Mouse (Mus musculus): Measurements from ENCODE around the gene Brms1l. TPM values are rescaled to one million over a fixed set of nuclear protein-coding genes. Genes with fewer than 3 reads are reported as not detected.

The Brms1l gene
- polyA plus RNA-seq, 1 experiment from 2014 or later, result 30.0 TPM

DNA sequence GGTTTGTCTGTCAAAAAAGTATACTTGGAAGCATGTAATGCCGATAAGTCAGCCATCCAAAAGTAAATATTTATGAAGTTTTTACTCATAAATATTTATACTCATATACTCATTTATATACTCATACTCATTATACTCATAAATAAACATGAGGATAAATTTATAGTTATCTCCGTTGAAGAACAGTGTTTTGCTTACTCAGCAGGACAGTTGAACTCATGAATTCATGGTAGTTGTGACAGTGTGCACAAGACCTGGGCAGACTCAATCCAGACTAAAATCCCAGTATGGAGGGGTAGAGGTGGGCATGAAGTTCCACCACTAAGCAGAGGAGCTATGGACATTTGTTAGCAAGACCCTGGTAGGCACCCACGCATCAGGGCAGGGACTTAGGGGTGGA, 1.4 kb downstream of the Brms1l start:
- no peaks in the 10 kb centered on the region for H3K27me3 ChIP-seq (replicated peaks; ENCODE audit: control insufficient read depth, insufficient read depth, low read length)
- H3K9ac ChIP-seq (ENCODE audit: low read length), result no peak overlapping the region; the same call in 1 of the 2 replicates
- 61% methylated on average over 3 of the region's 3 CpGs for WGBS
- H3K4me2 ChIP-seq (ENCODE audit: low read length), result peak overlapping the region; percentile 74
- peaks cover 4% of the 10 kb centered on the region; the same call in 1 of the 2 replicates for H3K4me1 ChIP-seq (replicated peaks; ENCODE audit: control insufficient read depth, insufficient read depth, low read length)
- H3K27ac ChIP-seq (ENCODE audit: low read depth), result no peak overlapping the region
- no peak for DNase-seq (ENCODE audit: low spot score)
- H3K9me3 ChIP-seq (ENCODE audit: control insufficient read depth, low read length), result no peaks in the 10 kb centered on the region
- H3K36me3 ChIP-seq (ENCODE audit: control insufficient read depth, insufficient read depth, low read length), result peaks cover 12% of the 10 kb centered on the region
- no peak overlapping the region for H3K4me3 ChIP-seq (ENCODE audit: low read depth, low read length)
- no peak for ATAC-seq (replicated peaks; ENCODE audit: low FRiP score, low TSS enrichment, low read depth)

DNA sequence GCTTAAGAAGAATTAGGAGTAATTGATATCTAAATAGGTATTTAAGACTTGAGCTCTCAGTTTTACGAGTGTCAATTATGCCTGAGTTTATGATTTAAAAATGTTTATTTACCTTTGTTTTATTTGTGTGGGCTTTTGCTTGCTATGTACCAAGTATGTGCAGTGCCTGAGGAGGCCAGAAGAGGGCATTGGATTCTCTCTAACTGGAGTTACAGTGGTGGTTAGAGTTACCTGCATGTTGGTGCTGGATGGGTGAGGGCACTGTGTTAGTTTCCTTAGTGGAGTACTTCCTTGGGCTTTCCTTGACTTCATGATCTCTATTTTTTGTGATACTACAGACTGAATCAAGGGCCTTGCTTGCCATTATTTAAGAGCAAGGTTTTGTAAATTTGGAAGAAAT, 10.6 kb downstream of the Brms1l start:
- 74% methylated on average over 1 of the region's 1 CpGs for WGBS
- H3K4me3 ChIP-seq (ENCODE audit: low read depth, low read length), result no peak overlapping the region
- H3K27me3 ChIP-seq (replicated peaks; ENCODE audit: control insufficient read depth, insufficient read depth, low read length), result no peaks in the 10 kb centered on the region
- peaks cover 47% of the 10 kb centered on the region for H3K36me3 ChIP-seq (ENCODE audit: control insufficient read depth, insufficient read depth, low read length)
- H3K27ac ChIP-seq (ENCODE audit: low read depth), result no peak overlapping the region
- H3K4me1 ChIP-seq (replicated peaks; ENCODE audit: control insufficient read depth, insufficient read depth, low read length), result no peaks in the 10 kb centered on the region
- no peak overlapping the region for H3K9ac ChIP-seq (ENCODE audit: low read length)
- ATAC-seq (replicated peaks; ENCODE audit: low FRiP score, low TSS enrichment, low read depth) (no peak), DNase-seq (ENCODE audit: low spot score) (no peak)
- no peak overlapping the region for H3K4me2 ChIP-seq (ENCODE audit: low read length)
- 0 out of 2 replicates have a peak, but pooled peaks cover 4% of the 10 kb centered on the region for H3K9me3 ChIP-seq (ENCODE audit: control insufficient read depth, low read length)

DNA sequence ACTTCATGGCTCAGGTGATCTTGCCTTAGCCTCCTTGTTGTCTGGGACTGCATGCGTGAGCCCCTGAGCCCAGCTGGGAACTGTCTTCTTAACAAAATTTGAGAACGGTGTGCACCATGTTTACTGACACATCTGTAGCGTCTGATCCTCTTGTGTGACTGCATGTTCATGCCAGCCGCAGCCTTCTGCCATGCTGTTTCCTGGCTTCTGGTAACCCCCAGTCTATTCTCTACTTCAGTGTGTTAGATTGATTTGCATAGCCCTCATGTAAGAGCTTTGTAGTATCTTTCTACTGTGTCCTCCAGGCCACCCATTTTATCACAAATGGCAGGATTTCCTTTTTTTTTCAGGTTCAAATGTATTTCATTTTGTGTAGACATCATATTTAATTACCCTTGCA, 11.7 kb downstream of the Brms1l start:
- Histone ChIP-seq H3K9ac (ENCODE audit: low read length) (no peak overlapping the region), H3K9me3 (ENCODE audit: control insufficient read depth, low read length) (0 out of 2 replicates have a peak, but pooled peaks cover 4% of the 10 kb centered on the region), H3K36me3 (ENCODE audit: control insufficient read depth, insufficient read depth, low read length) (peaks cover 45% of the 10 kb centered on the region), H3K4me2 (ENCODE audit: low read length) (no peak overlapping the region), H3K27ac (ENCODE audit: low read depth) (no peak overlapping the region), H3K4me3 (ENCODE audit: low read depth, low read length) (no peak overlapping the region), H3K4me1 (replicated peaks; ENCODE audit: control insufficient read depth, insufficient read depth, low read length) (no peaks in the 10 kb centered on the region), H3K27me3 (replicated peaks; ENCODE audit: control insufficient read depth, insufficient read depth, low read length) (no peaks in the 10 kb centered on the region)
- no peak for ATAC-seq (replicated peaks; ENCODE audit: low FRiP score, low TSS enrichment, low read depth)
- DNase-seq (ENCODE audit: low spot score), result no peak
- 93% methylated on average over 4 of the region's 4 CpGs for WGBS

DNA sequence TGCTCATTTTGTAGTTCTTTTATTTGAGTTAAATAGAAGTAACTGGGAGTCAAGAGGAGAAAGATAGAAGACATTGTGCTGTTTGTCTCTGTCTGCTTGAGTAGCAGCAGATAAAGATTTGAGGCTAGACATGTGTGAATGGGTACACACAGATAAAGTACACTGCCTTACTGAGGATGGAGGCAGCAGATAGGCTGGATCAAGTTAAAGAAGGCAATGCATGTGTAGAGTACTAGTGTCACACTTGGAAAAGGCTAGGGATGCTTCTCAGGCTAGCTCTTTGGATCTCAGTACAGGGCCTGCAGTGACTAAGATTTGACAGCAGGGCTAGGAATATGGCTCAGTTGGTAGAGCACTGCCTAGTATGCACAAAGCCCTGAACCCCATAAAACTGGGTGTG, 14.5 kb downstream of the Brms1l start:
- Histone ChIP-seq H3K9ac (ENCODE audit: low read length) (no peak overlapping the region), H3K36me3 (ENCODE audit: control insufficient read depth, insufficient read depth, low read length) (peaks cover 53% of the 10 kb centered on the region), H3K4me2 (ENCODE audit: low read length) (no peak overlapping the region), H3K27ac (ENCODE audit: low read depth) (no peak overlapping the region), H3K27me3 (replicated peaks; ENCODE audit: control insufficient read depth, insufficient read depth, low read length) (no peaks in the 10 kb centered on the region), H3K4me1 (replicated peaks; ENCODE audit: control insufficient read depth, insufficient read depth, low read length) (no peaks in the 10 kb centered on the region), H3K4me3 (ENCODE audit: low read depth, low read length) (no peak overlapping the region), H3K9me3 (ENCODE audit: control insufficient read depth, low read length) (0 out of 2 replicates have a peak, but pooled peaks cover 4% of the 10 kb centered on the region)
- DNase-seq (ENCODE audit: low spot score), result no peak
- no peak for ATAC-seq (replicated peaks; ENCODE audit: low FRiP score, low TSS enrichment, low read depth)

DNA sequence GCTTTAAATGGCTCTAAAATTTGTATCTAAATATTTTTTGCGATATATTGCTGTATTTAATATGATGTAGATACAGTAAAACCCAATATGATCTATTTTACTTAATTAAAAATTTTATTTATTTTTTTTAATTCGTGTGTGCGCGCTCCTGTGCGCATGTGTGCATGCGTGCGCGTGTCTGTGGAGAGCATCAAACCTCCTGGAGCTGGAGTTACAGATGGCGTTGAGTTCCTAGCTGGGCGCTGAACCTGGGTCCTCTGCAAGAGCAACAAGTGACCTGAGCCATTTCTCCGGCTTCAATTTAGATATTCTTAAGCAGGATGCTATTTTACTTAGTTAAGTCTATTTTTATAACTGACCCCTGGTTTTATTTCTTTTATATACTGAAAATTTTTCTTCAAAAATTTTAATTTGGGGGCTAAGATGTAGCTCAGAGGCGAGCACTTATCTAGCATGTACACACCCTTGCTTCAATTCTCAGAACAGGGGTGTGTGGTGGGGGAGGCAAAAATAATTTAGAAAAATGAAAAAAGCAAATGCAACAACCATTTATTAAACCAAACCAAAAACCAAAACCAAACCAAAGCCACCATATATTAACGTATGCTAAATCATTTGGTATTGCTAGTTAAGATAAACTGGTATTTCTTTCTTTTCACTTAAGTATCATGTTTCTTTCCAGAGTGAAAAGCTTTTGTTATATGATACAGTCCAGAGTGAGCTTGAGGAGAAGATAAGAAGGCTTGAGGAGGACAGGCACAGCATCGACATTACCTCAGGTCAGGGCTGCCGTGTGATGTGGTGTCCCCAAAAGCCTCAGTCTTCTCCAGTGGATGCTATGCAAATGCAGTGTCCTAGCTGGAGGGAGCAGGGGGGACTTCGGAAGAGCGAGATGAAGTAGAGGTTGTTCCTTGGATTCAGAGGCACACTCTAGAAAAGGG, 23.6 kb downstream of the Brms1l start:
- no peak for DNase-seq (ENCODE audit: low spot score)
- no peak overlapping the region for H3K9ac ChIP-seq (ENCODE audit: low read length)

DNA sequence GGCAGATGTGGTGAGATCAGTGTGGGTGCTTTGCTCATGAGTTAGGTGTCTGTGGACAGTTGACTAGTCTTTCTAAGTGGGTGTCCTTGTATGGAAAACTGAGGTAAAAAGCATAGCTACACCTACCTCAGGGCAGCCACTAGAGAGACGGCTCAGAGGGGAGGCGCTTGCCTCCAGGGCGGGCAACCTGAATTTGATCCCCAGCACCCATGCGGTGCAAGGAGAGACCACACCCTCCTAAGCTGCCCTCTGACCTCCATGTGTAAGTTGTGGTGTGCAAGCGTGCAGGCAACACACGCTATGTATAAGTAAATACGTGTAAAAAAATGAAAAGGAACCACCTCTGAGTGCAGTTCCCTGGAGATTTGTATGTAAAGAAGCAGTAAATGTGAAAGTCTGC, 24.5 kb downstream of the Brms1l start:
- Histone ChIP-seq H3K4me1 (replicated peaks; ENCODE audit: control insufficient read depth, insufficient read depth, low read length) (no peaks in the 10 kb centered on the region), H3K4me3 (ENCODE audit: low read depth, low read length) (no peak overlapping the region), H3K9ac (ENCODE audit: low read length) (no peak overlapping the region), H3K27ac (ENCODE audit: low read depth) (no peak overlapping the region), H3K36me3 (ENCODE audit: control insufficient read depth, insufficient read depth, low read length) (peaks cover 52% of the 10 kb centered on the region), H3K9me3 (ENCODE audit: control insufficient read depth, low read length) (peaks cover 11% of the 10 kb centered on the region), H3K4me2 (ENCODE audit: low read length) (no peak overlapping the region), H3K27me3 (replicated peaks; ENCODE audit: control insufficient read depth, insufficient read depth, low read length) (no peaks in the 10 kb centered on the region)
- no peak for ATAC-seq (replicated peaks; ENCODE audit: low FRiP score, low TSS enrichment, low read depth)
- no peak for DNase-seq (ENCODE audit: low spot score)
- 86% methylated on average over 7 of the region's 7 CpGs for WGBS

More for the DNA sequence above, 23.6 kb downstream of the Brms1l start:
- Histone ChIP-seq H3K27me3 (replicated peaks; ENCODE audit: control insufficient read depth, insufficient read depth, low read length) (no peaks in the 10 kb centered on the region), H3K4me2 (ENCODE audit: low read length) (no peak overlapping the region), H3K36me3 (ENCODE audit: control insufficient read depth, insufficient read depth, low read length) (peaks cover 52% of the 10 kb centered on the region), H3K4me3 (ENCODE audit: low read depth, low read length) (no peak overlapping the region), H3K4me1 (replicated peaks; ENCODE audit: control insufficient read depth, insufficient read depth, low read length) (no peaks in the 10 kb centered on the region), H3K27ac (ENCODE audit: low read depth) (no peak overlapping the region), H3K9me3 (ENCODE audit: control insufficient read depth, low read length) (peaks cover 11% of the 10 kb centered on the region)
- 93% methylated on average over 17 of the region's 17 CpGs for WGBS
- no peak for ATAC-seq (replicated peaks; ENCODE audit: low FRiP score, low TSS enrichment, low read depth)

DNA sequence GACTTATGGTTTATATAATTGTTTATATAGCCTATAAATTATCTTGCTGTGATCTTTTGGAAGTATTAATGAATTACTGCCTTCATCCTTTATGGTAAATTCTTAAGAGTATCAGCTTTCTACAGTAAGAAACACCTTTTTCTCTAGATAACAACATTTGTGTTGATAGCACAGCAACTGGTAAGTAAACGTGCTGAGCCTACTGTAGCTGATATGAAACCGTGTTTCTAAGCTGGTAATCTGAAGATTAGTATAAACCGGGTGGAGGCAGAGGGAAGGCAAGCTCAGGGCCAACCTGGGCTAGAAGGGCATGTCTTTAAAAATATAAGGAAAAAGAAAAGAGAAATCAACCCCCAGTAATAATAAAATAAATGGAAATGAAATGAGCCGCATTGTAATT, 31.6 kb downstream of the Brms1l start:
- Histone ChIP-seq H3K4me3 (ENCODE audit: low read depth, low read length) (no peak overlapping the region), H3K27ac (ENCODE audit: low read depth) (no peak overlapping the region), H3K4me2 (ENCODE audit: low read length) (no peak overlapping the region), H3K4me1 (replicated peaks; ENCODE audit: control insufficient read depth, insufficient read depth, low read length) (no peaks in the 10 kb centered on the region), H3K9me3 (ENCODE audit: control insufficient read depth, low read length) (peaks cover 3% of the 10 kb centered on the region; the same call in 1 of the 2 replicates), H3K36me3 (ENCODE audit: control insufficient read depth, insufficient read depth, low read length) (peaks cover 50% of the 10 kb centered on the region), H3K27me3 (replicated peaks; ENCODE audit: control insufficient read depth, insufficient read depth, low read length) (no peaks in the 10 kb centered on the region), H3K9ac (ENCODE audit: low read length) (no peak overlapping the region)
- 88% methylated on average over 4 of the region's 4 CpGs for WGBS
- DNase-seq (ENCODE audit: low spot score), result no peak
- ATAC-seq (replicated peaks; ENCODE audit: low FRiP score, low TSS enrichment, low read depth), result no peak

DNA sequence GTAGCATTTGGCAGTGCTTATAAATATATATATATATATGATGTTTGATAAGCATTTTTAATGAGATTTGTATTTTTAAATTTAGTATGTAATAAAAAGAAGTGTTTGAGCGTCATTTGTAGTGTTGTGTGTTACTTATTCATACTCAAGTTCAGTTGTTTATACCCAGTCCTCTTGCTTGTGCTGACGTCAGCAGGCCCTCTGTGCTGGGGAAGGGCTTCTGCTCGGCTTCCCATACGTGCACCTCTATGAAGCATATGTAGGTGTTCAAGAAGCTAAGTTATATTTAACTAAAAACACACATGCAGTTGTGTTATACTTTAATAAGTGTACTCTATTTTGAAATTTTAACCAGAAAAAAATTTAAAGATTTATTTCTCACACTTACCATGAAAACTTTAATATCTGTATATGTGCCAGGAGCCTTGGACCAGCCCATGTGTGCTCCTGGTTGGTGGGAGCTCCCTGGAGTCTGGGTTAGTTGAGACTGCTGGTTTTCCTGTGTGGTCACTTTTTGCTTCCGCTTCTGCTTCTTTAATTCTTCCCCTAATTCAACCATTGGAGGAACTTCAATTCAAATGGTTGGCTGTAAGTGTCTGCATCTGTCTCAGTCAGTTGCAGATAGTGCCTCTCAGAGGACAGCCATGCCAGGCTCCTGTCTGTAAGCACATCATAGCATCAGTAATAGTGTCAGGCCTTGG, 33.6 kb downstream of the Brms1l start:
- H3K36me3 ChIP-seq (ENCODE audit: control insufficient read depth, insufficient read depth, low read length), result peaks cover 43% of the 10 kb centered on the region
- ATAC-seq (replicated peaks; ENCODE audit: low FRiP score, low TSS enrichment, low read depth), result no peak

More for the DNA sequence above, 33.6 kb downstream of the Brms1l start:
- no peak overlapping the region for H3K4me3 ChIP-seq (ENCODE audit: low read depth, low read length)
- no peaks in the 10 kb centered on the region for H3K4me1 ChIP-seq (replicated peaks; ENCODE audit: control insufficient read depth, insufficient read depth, low read length)
- no peak overlapping the region for H3K9ac ChIP-seq (ENCODE audit: low read length)
- no peak overlapping the region for H3K27ac ChIP-seq (ENCODE audit: low read depth)
- DNase-seq (ENCODE audit: low spot score), result no peak
- no peaks in the 10 kb centered on the region for H3K27me3 ChIP-seq (replicated peaks; ENCODE audit: control insufficient read depth, insufficient read depth, low read length)
- H3K4me2 ChIP-seq (ENCODE audit: low read length), result no peak overlapping the region
- WGBS, result 94% methylated on average over 5 of the region's 5 CpGs
- H3K9me3 ChIP-seq (ENCODE audit: control insufficient read depth, low read length), result peaks cover 3% of the 10 kb centered on the region; the same call in 1 of the 2 replicates

All from intestine, embryonic 14.5 days (tissue).